Mouse (Mus musculus): Measurements from ENCODE around the gene Foxn4.

Gene Foxn4

DNA sequence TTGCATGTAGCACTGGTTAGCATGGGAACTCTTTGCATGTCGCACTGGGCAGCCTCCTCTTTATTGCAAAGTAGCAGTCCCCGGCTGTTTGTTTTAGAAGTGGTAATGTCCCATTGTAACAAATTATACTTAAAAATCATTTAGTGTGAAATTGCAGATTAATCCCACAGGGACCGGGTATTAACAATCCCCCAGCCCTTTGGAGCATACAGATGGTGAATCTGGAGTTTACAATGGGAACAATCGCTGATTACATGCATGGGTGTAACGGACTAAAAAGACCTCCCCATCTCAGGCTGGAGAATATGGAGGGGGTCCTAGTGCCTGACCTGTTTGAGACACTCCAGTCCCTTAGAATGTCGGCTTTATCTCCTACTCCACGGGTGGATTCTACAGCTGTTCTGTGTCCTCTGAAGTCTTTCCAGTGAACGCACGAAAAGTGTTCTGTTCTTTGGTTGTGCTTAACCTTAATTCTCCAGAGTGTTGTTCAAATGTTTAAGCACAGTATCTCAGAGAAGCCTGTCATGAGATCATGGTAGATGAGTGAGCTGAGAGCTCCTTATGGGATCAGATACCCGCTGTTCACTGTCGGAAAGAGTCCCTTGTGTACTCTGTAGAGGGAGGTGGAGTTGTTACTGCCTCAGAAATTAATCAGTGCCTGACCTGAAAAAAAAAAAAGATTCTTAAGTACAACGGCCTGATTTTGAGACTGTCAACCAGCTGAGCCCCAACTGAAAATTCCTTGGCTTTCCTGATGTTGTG is 6.0 kb upstream of the Foxn4 start:
- no peak for DNase-seq (ENCODE audit: low spot score in 2 of 2)

DNA sequence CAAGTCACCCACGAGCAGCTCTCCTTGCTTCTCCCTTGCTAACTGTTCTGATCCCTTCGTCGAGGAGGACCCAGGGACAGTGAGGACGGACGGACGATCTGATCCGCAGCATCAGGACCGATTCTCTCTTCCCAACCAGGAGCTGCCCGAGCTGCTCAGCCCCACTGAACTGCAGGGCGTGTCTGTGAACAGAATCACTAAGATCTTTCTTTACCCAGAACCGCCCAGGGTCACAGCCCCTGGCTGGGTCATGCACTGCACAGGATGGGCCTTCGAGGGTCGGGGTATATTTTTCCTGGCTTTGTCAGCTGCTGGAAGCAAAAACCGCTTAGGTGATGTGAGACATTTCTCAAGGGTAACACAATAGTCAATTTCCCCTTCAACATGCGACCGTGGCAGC is 2.4 kb upstream of the Foxn4 start:
- no peak for DNase-seq (ENCODE audit: low spot score in 2 of 2)

DNA sequence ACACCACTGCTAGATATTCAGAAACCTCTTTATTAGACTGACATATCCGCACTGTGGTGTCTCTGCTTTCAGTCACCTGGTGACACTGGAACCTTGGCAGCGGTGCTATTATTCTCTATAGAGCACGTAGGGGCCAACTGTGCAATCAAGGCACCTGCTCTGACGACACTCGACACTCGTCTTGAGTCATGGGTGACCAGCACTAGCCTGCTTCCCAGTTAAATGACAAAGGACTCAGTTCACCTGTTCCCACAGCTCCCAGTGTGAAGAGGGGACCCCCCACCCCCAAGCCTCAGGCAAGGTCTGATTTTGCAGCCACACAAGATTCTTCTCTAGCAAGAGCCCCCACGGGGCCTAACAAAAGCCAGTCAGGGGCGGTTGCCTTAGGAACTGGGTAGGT is 1.7 kb upstream of the Foxn4 start:
- DNase-seq (ENCODE audit: low spot score in 2 of 2): no peak

DNA sequence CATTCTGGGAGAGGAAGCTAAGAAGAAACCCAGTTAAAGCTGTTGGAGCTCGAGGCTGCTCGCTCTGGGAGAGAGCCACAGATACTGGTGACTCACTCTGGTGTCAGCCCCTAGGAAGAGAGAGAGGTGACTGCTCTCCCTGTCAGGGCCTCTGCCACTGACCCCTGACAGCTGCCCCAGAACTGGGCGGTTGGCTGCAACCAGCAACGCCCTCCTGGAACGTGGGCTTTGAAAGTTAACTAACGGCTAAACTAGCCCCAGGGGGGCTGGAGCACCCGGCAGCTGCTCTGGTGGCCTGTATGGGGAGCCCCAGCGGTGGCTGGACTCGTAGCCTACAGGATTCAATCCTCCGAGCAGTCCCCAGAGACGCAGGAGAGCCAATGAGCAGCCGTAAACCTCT is 3.6 kb downstream of the Foxn4 start:
- DNase-seq (ENCODE audit: low spot score in 2 of 2): no peak

DNA sequence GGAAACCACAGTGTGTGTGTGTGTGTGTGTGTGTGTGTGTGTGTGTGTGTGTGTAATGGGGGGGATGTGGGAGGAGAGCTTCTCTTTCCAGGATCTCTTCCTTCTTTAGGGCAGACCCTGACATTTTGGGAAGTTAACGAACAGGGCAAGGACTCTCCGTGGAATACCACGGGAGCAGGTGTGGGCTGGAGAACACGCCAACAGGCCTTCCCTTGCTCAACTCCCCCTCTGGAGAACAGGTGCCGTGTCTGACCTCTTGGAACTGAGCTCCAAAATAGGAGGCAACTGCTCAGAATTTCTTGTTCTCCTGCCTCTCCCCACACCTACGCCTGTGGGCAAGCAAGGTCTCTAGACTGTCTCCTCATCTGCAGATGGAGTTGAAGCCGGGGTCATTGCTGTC is 4.1 kb downstream of the Foxn4 start:
- no peak for DNase-seq (ENCODE audit: low spot score in 2 of 2)

DNA sequence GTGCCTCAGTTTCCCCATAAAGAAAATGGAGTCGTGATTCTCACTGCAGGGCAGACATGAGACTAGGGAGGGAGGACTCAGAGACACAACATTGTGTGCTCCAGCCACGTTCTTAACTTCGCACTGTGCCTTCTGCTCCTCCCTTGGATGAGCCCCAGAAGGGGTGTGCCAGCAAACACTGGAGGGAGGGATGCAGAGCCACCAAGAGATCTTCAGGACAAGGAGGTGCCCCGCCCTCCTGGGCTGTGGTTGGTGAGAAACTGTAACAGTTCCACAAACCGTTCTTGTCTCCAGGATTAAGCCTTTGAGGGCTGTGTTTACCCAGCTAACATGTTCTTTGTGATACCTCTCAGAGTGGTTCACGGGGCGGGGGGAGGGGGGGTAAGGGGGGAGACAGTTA is 5.0 kb downstream of the Foxn4 start:
- no peak for DNase-seq (ENCODE audit: low spot score in 2 of 2)

DNA sequence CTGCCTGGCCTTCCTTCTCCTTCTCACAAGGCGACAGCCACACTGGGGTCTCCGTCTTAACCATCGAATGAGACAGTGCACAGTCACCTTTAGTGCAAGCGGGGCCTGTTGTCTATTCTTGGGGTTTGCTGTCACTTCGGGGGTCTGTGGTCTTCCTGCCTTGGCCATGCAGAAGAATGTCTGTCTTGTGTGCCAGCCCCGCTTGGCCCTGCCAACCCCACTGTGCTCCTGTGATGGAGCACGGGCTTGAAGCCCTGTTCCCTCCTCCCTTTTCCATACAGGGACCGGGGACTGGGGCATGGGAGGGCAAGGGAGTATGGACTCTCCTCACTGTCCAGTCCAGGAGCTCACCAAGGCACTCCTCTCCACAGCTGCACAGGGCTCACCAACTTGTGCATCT is 8.8 kb downstream of the Foxn4 start:
- DNase-seq (ENCODE audit: low spot score in 2 of 2): no peak

DNA sequence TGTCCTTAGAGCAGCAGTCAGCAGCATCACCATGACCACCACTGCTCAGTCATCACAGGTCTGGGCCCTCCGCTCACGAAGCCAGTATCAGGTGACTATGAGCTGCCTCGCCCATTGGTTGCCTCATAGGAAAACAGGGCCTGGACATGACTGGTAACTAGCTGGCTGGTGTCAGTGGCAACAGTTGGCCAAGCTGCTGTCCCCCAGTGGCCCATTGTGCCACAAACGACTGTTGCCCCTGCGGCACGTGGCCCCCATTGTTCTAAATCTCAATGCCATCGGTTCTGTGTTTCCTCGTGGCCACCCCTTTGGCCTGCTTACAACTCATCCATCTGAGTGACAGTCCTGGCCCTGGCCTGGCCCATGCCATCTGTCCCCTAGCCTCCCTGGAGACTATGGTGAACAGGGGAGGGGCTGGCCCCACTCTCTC is 9.6 kb downstream of the Foxn4 start:
- DNase-seq (ENCODE audit: low spot score in 2 of 2): no peak

DNA sequence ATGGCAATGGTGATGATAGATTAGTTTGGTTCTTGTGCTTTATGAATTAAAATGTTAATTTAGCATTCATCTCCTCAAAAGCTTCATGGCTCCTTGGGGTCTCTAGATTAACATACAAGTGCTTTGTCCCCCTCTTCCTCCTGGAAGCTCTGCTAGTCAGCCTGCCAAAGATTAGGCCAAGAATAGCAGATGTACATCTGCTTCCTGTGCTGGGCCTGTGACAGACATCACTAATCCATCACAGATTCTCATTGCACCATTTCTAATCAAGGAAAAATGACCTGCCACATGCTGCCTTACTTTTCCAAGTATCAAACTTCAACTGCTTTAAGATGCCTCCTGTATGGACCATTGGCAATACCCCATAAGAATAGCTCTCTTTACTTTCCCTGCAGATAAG is 12.1 kb downstream of the Foxn4 start:
- DNase-seq (ENCODE audit: low spot score in 2 of 2): no peak

DNA sequence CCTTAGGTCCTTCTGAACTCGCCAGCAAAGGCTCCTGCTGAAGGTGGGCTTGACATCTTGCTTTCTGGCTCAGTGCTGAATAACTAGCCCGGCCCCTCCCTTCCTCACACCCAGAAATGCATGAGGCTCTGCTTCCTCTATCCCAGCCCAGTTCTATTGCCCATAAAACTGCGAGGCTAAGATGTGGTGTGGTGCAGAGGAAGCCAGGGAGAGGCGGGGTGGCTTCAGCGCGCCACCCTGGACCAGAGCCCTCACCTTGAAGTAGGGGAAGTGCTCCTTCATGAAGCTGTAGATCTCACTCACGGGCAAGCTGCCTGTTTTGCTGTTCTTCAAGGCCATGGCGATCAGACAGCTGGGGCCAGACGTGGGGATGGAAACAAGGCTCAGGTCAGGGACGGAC is 14.1 kb downstream of the Foxn4 start:
- no peak for DNase-seq (ENCODE audit: low spot score in 2 of 2)

DNA sequence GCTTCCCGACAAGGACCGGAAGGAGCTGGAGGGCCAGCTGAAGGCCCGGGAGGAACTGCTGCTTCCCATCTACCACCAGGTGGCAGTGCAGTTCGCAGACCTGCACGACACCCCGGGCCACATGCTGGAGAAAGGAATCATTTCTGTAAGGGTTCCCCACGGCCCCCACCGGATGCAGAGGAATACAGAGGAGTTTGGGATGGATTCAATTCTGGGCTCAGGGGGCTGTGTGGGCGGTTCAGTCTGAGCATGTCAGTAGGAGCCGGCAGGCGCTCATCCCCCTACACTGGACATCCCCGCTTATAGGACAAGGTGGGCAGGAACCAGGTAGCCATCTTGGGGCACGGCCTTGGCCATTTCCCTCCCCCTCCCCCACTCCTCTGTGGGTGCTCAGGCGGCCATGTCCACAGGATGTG is 25.4 kb downstream of the Foxn4 start:
- DNase-seq (ENCODE audit: low spot score in 2 of 2): peak; percentile 3 to 32

DNA sequence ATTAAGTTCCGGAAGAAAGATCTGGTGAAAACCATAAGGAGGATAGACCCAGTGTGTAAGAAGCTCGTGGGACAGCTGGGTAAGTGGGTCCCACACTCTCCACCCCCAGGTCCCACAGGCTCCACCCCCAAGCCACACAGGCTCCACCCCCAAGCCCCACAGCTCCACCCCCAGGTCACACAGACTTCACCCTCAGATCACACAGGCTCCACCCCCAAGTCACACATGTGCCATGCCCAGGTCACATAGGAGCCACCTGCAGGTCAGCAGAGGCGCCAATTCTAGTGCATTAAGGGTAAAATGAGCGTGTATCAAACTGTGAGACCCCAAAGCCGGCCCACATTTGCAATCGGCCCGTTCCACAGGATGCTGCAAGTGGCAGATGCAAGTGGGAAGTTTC is 27.1 kb downstream of the Foxn4 start:
- no peak for DNase-seq (ENCODE audit: low spot score in 2 of 2)

DNA sequence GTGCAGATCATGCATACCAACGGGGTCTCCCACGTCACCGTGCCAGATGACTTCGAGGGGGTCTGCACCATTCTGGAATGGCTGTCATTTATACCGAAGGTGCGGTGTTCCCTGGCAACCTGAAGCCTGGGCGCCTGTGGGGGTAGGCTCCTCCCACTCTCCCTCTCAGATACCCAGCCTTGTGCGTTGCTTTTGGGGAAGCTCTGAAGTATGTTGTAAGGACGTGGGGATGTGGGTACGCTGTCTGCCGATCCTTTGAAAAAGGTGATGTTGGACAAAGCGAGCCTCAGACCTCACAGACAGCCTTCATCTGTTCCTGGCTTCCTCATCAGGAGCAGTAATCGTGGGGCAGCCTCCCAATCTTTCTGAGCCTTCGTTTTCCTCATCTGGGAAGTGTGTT is 33.9 kb downstream of the Foxn4 start:
- no peak for DNase-seq (ENCODE audit: low spot score in 2 of 2)

DNA sequence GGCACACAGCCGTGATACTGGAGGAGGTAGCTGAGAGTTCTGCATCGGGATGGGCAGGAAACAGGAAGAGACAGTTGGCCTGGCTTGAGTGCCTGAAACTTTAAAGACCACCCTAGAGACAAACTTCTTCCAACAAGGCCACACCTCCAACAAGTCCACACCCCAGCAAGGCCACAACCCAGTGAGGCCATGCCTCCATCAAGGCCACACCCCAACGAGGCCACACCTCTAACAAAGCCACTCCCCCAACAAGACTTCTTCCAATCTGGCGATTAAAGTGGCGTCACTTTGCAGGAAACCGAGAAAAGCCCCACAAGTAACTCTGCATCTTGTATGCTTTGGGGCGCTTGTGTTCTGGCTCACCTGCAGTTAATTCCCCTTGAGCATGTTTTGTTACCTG is 34.7 kb downstream of the Foxn4 start:
- DNase-seq (ENCODE audit: low spot score in 2 of 2): no peak

DNA sequence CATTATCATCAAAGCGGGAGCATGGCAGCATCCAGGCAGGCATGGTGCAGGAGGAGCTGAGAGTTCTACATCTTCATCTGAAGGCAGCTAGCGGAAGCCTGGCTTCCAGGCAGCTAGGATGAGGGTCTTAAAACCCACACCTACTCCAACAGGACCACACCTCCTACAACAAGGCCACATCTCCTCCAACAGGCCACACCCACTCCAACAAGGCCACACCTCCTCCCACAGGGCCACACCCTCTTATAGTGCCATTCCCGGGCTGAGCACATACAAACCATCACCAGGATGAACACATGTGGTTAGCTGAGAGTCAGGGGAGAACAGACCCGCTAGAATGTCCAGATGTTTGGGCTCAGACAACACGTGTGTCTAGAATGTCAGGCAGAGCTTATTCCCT is 44.7 kb downstream of the Foxn4 start:
- no peak for DNase-seq (ENCODE audit: low spot score in 2 of 2)

DNA sequence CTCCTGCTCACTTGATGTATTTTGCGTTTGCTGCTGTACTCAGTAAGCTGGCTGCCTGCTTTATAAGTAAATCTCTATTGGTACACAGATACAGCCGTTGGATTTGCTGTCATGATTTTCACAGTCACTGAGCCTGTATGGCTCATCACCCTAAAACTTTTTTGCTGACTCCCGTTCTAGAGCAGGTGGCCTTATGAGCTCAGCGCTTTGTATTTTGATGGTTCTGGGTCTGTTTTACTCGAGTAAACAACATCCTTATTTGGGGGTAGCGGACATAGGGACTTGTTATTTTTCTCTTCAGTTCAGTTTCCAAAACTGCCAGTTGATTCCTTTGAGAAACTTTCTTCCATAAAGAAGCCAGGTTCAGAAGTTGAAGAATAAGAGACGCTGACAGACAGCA is 47.6 kb downstream of the Foxn4 start:
- DNase-seq (ENCODE audit: low spot score in 2 of 2): no peak

DNA sequence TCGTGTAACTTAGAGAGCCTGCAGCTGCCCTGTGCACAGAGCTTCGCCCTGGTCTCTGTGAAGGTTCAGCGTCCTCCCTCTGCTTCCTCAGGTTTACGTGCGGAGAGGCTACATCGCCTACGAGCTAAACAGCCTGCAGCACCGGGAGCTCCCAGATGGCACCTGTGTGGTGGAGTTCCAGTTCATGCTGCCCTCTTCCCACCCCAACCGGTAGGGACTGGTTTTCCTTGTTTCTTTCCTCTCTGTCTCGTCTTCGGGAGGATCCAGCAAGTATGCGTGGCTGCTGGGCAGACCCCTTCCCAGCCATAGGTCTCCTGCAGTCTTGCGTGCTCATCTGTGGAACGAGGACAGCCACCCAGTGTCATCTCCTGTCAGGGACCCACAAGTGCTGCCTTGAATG is 54.8 kb downstream of the Foxn4 start:
- DNase-seq (ENCODE audit: low spot score in 2 of 2): no peak

DNA sequence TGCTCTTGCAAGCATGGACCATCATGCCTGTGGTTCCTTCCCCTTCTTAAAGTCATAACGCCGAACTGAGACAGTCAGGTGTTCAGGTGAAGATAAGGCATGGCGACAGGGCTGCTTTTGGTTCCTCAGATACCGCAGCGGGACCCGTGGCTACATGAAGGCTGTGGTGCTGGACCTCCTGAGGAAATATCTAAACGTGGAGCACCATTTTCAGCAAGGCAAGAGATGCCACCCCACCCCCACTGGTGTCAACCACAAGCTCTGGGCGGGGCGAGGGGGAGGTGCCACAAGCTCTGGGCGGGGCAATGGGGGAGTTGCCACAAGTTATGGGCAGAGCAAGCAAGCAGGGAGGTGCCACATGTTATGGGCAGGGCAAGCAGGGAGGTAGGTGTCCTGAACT is 60.4 kb downstream of the Foxn4 start:
- no peak for DNase-seq (ENCODE audit: low spot score in 2 of 2)

DNA sequence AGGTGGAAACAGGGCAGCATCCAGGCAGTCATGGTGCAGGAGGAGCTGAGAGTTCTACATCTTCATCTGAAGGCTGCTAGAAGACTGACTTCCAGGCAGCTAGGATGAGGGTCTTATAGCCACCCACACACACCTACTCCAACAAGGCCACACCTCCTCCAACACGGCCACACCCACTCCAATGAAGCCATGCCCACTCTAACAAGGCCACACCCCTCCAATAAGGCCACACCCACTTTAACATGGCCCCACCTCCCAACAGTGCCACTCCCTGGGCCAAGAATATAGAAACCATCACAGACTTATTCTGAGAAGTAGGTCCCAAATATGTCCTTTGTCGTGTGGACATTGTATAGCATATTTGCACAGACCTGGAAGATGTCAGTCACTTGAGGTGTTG is 67.4 kb downstream of the Foxn4 start:
- DNase-seq (ENCODE audit: low spot score in 2 of 2): no peak
